Mouse (Mus musculus): ENCODE data around the gene Bspry. TPM values are rescaled to one million over a fixed set of nuclear protein-coding genes. Genes with fewer than 3 reads are reported as not detected.
A peak's percentile ranks its signal among the peaks of the same experiment; 100 is the strongest.

Bspry gene
- polyA plus RNA-seq (2014; fragmentation: Nextera tagmentation; extraction: Ambion mirVana) = 0.27 and 0.36 TPM in 2 replicates

GRCm38 (mm10) chr4:62479937-62480708 lies at the start of gene Bspry:
TSS of gene Bspry (plus strand) at chr4:62480053.
- Histone ChIP-seq H3K9me3 (ENCODE audit: control insufficient read depth, low read length) (no peaks in the 10 kb centered on the region), H3K9ac (ENCODE audit: low read length) (peak within 1 kb of the TSS; percentile 38; the same call in 1 of the 2 replicates), H3K27ac (replicated peaks in 1 of 2; ENCODE audit: control insufficient read depth in 1 of 2, insufficient read depth in 1 of 2, low read depth in 2 of 2, low read length in 2 of 2) (no peak within 1 kb of the TSS)

DNA sequence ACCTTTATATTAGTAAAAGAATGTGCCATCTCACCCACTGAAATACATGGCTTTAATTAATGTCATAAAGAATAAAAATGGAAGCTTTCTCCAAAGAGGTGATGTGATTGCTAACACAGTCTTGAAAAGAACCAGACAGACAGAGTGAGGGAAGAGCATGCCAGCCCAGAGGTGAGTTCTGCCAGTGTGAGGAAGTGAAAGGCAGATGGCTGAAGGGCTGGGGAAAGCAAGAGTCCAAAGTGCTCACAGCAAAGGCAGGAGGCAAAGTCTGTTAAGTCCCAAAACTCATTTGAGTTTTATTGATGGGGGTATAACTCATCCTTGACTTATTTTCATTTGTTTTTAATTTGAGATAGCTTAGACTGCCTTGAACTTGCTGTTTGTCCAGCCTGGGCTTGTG lies 49.2 kb upstream of the Bspry start:
- peaks cover 0 to 3% of the 10 kb centered on the region in 2 experiments; a peak in 1 of 4 replicates for H3K4me1 ChIP-seq (ENCODE audit: control insufficient read depth in 2 of 2, insufficient read depth in 2 of 2, low read length in 2 of 2)
- H3K27me3 ChIP-seq (ENCODE audit: control insufficient read depth, insufficient read depth, low read length) = no peaks in the 10 kb centered on the region
- H3K9ac ChIP-seq (ENCODE audit: low read length) = no peak overlapping the region
- no peak overlapping the region for H3K4me3 ChIP-seq (ENCODE audit: control insufficient read depth in 1 of 2, insufficient read depth in 1 of 2, low read depth in 1 of 2, low read length in 2 of 2)
- no peak for ATAC-seq (ENCODE audit: insufficient number of reproducible peaks, insufficient read depth, low FRiP score, low read depth)
- peaks cover under 1% of the 10 kb centered on the region; the same call in 1 of the 2 replicates for H3K36me3 ChIP-seq (ENCODE audit: control insufficient read depth, insufficient read depth, low read length)
- H3K9me3 ChIP-seq (ENCODE audit: control insufficient read depth, low read length) = no peaks in the 10 kb centered on the region
- no peak overlapping the region for H3K4me2 ChIP-seq (ENCODE audit: low read length)
- H3K27ac ChIP-seq (replicated peaks in 1 of 2; ENCODE audit: control insufficient read depth in 1 of 2, insufficient read depth in 1 of 2, low read depth in 2 of 2, low read length in 2 of 2) = no peak overlapping the region

More at GRCm38 (mm10) chr4:62479937-62480708, at the start of gene Bspry:
- Histone ChIP-seq H3K27me3 (ENCODE audit: control insufficient read depth, insufficient read depth, low read length) (no peaks in the 10 kb centered on the region), H3K4me1 (ENCODE audit: control insufficient read depth in 2 of 2, insufficient read depth in 2 of 2, low read length in 2 of 2) (peaks cover 0 to 7% of the 10 kb centered on the region in 2 experiments; a peak in 3 of 4 replicates), H3K4me2 (ENCODE audit: low read length) (peak within 1 kb of the TSS; percentile 92), H3K36me3 (ENCODE audit: control insufficient read depth, insufficient read depth, low read length) (no peaks in the 10 kb centered on the region), H3K4me3 (ENCODE audit: control insufficient read depth in 1 of 2, insufficient read depth in 1 of 2, low read depth in 1 of 2, low read length in 2 of 2) (peak within 1 kb of the TSS; percentile 41 to 51)
- WGBS = 2% methylated on average over 70 of the region's 71 CpGs
- peak; percentile 35 for ATAC-seq (ENCODE audit: insufficient number of reproducible peaks, insufficient read depth, low FRiP score, low read depth)

DNA sequence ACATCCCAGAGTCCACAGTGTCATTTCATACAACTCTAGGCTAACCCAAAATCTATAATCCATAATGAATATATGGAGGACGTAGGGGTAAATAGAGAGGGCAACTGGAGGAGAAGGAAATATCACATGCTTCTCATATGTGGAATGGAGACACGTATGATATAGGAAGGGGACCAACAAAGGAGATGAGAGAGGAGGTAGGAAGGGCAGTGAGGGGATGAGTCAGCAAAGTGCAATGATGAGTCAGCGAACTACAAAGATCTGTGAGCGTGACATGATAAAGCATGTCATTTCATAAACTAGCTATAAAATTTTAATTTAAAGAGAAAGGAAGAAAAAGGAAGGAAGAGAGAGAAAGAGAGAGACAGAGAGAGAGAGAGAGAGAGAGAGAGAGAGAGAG lies 48.3 kb upstream of the Bspry start:
- Histone ChIP-seq H3K27ac (replicated peaks in 1 of 2; ENCODE audit: control insufficient read depth in 1 of 2, insufficient read depth in 1 of 2, low read depth in 2 of 2, low read length in 2 of 2) (no peak overlapping the region), H3K4me3 (ENCODE audit: control insufficient read depth in 1 of 2, insufficient read depth in 1 of 2, low read depth in 1 of 2, low read length in 2 of 2) (no peak overlapping the region), H3K36me3 (ENCODE audit: control insufficient read depth, insufficient read depth, low read length) (no peaks in the 10 kb centered on the region), H3K4me2 (ENCODE audit: low read length) (no peak overlapping the region), H3K9ac (ENCODE audit: low read length) (no peak overlapping the region), H3K27me3 (ENCODE audit: control insufficient read depth, insufficient read depth, low read length) (no peaks in the 10 kb centered on the region), H3K4me1 (ENCODE audit: control insufficient read depth in 2 of 2, insufficient read depth in 2 of 2, low read length in 2 of 2) (peaks cover 0 to 3% of the 10 kb centered on the region in 2 experiments; a peak in 1 of 4 replicates), H3K9me3 (ENCODE audit: control insufficient read depth, low read length) (no peaks in the 10 kb centered on the region)
- ATAC-seq (ENCODE audit: insufficient number of reproducible peaks, insufficient read depth, low FRiP score, low read depth) = no peak
- 73% methylated on average over 4 of the region's 4 CpGs for WGBS

DNA sequence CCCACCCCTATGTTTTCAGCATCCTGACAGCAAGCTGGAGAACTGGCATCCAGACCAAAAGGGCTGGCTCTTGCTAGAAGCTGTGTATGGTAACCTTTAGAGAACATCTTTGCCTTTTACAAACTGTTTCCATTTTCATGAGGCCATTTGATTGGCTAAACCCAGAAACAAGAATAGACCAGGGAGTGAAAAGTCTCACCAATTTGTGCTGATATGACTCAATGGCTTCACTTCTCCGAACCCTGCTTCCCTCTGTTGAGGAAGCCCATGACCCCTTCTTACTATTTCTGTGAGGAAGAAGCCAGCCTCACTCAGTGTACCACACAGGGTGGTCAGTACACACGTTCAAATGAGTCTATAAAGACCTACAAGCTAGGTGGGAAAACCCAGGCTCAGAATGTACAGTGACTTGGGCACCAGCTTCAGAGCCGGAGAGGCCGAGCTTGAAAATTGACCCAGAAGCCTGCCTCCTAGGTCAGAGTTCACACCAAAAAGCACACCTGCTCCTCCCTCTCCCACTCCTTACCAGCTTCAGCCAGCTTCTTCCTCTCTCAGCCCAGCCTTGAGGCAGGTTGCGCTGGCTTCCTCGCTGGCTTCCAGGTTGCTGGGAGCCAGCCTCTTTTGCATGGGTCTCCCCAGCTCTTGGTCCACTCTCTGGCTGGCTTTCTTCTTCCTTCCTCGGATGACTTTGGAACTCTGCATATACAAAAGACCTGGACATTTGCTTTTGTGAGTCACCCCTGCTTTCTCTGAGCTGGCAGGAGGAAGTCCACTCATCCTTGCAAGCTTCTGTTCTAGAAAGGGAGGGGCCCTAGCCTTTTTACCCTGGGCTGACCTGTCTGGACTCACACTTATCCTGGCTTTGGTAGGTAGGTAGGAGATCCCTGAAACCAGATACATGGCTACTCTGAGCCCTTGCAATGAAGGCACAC lies 45.6 kb upstream of the Bspry start:
- H3K4me1 ChIP-seq (ENCODE audit: control insufficient read depth in 2 of 2, insufficient read depth in 2 of 2, low read length in 2 of 2) = no peaks in the 10 kb centered on the region
- H3K36me3 ChIP-seq (ENCODE audit: control insufficient read depth, insufficient read depth, low read length) = no peaks in the 10 kb centered on the region
- H3K4me3 ChIP-seq (ENCODE audit: control insufficient read depth in 1 of 2, insufficient read depth in 1 of 2, low read depth in 1 of 2, low read length in 2 of 2) = no peak overlapping the region
- WGBS = 66% methylated on average over 7 of the region's 7 CpGs
- H3K9me3 ChIP-seq (ENCODE audit: control insufficient read depth, low read length) = no peaks in the 10 kb centered on the region
- no peak for ATAC-seq (ENCODE audit: insufficient number of reproducible peaks, insufficient read depth, low FRiP score, low read depth)
- no peaks in the 10 kb centered on the region for H3K27me3 ChIP-seq (ENCODE audit: control insufficient read depth, insufficient read depth, low read length)
- H3K4me2 ChIP-seq (ENCODE audit: low read length) = no peak overlapping the region
- no peak overlapping the region for H3K27ac ChIP-seq (replicated peaks in 1 of 2; ENCODE audit: control insufficient read depth in 1 of 2, insufficient read depth in 1 of 2, low read depth in 2 of 2, low read length in 2 of 2)
- H3K9ac ChIP-seq (ENCODE audit: low read length) = no peak overlapping the region

DNA sequence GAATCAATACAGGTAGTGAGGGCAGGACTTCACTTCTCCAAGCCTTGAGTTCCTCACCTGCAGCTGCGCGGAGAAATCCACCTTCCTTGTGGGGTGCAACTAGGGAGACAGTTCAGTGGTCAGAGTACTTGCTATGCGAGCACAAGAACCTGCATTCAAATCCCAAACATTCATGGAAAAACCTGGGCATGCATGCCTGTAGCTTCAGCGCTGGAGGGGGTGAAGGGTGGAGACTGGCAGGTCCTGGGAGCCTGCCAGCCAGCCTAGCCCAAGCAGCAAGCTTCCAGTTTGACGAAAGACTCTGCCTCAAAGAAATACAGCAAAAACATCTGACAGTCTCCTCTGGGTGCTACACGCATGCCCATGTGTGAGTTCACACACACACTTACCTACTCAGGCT lies 44.8 kb upstream of the Bspry start, which contains the start of gene Rnf183:
Gene Rnf183, minus strand, starts transcription at position 172 of the 400 bp plus-strand sequence.
- 79% methylated on average over 6 of the region's 6 CpGs for WGBS
- H3K4me1 ChIP-seq (ENCODE audit: control insufficient read depth in 2 of 2, insufficient read depth in 2 of 2, low read length in 2 of 2) = no peaks in the 10 kb centered on the region
- no peak within 1 kb of the TSS for H3K27ac ChIP-seq (replicated peaks in 1 of 2; ENCODE audit: control insufficient read depth in 1 of 2, insufficient read depth in 1 of 2, low read depth in 2 of 2, low read length in 2 of 2)
- ATAC-seq (ENCODE audit: insufficient number of reproducible peaks, insufficient read depth, low FRiP score, low read depth) = no peak
- no peaks in the 10 kb centered on the region for H3K27me3 ChIP-seq (ENCODE audit: control insufficient read depth, insufficient read depth, low read length)
- no peak within 1 kb of the TSS for H3K4me3 ChIP-seq (ENCODE audit: control insufficient read depth in 1 of 2, insufficient read depth in 1 of 2, low read depth in 1 of 2, low read length in 2 of 2)
- no peak within 1 kb of the TSS for H3K4me2 ChIP-seq (ENCODE audit: low read length)
- no peaks in the 10 kb centered on the region for H3K9me3 ChIP-seq (ENCODE audit: control insufficient read depth, low read length)
- no peak within 1 kb of the TSS for H3K9ac ChIP-seq (ENCODE audit: low read length)
- no peaks in the 10 kb centered on the region for H3K36me3 ChIP-seq (ENCODE audit: control insufficient read depth, insufficient read depth, low read length)

GRCm38 (mm10) chr4:62437256-62437778 lies 42.5 kb upstream of the Bspry start:
- Histone ChIP-seq H3K4me3 (ENCODE audit: control insufficient read depth in 1 of 2, insufficient read depth in 1 of 2, low read depth in 1 of 2, low read length in 2 of 2) (no peak overlapping the region), H3K27me3 (ENCODE audit: control insufficient read depth, insufficient read depth, low read length) (no peaks in the 10 kb centered on the region), H3K9ac (ENCODE audit: low read length) (no peak overlapping the region), H3K4me2 (ENCODE audit: low read length) (no peak overlapping the region), H3K9me3 (ENCODE audit: control insufficient read depth, low read length) (no peaks in the 10 kb centered on the region), H3K4me1 (ENCODE audit: control insufficient read depth in 2 of 2, insufficient read depth in 2 of 2, low read length in 2 of 2) (no peaks in the 10 kb centered on the region), H3K27ac (replicated peaks in 1 of 2; ENCODE audit: control insufficient read depth in 1 of 2, insufficient read depth in 1 of 2, low read depth in 2 of 2, low read length in 2 of 2) (no peak overlapping the region), H3K36me3 (ENCODE audit: control insufficient read depth, insufficient read depth, low read length) (no peaks in the 10 kb centered on the region)
- ATAC-seq (ENCODE audit: insufficient number of reproducible peaks, insufficient read depth, low FRiP score, low read depth) = no peak
- 77% methylated on average over 3 of the region's 3 CpGs for WGBS

DNA sequence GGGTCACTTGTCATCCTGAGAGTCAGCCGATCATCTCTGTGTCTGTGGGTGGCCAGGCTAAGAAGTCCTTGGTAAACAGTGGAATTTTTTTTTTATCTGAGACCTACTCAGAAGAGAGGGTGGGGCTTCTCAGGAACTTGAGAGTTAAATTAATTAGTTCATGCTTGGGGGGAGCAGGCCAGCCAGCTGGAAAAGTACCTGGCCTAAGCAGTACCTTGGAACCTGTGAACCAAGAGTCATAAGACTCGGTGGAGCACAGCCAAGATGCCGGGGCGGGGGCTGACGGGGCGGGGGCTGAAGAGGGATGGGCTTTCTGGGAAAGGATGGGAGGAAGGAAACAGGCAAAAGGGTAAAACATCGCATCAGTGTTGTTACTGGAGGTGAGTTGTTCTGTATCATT lies 42.0 kb upstream of the Bspry start:
- Histone ChIP-seq H3K27ac (replicated peaks in 1 of 2; ENCODE audit: control insufficient read depth in 1 of 2, insufficient read depth in 1 of 2, low read depth in 2 of 2, low read length in 2 of 2) (no peak overlapping the region), H3K4me3 (ENCODE audit: control insufficient read depth in 1 of 2, insufficient read depth in 1 of 2, low read depth in 1 of 2, low read length in 2 of 2) (no peak overlapping the region), H3K36me3 (ENCODE audit: control insufficient read depth, insufficient read depth, low read length) (no peaks in the 10 kb centered on the region), H3K9ac (ENCODE audit: low read length) (no peak overlapping the region), H3K27me3 (ENCODE audit: control insufficient read depth, insufficient read depth, low read length) (no peaks in the 10 kb centered on the region), H3K9me3 (ENCODE audit: control insufficient read depth, low read length) (no peaks in the 10 kb centered on the region), H3K4me1 (ENCODE audit: control insufficient read depth in 2 of 2, insufficient read depth in 2 of 2, low read length in 2 of 2) (no peaks in the 10 kb centered on the region), H3K4me2 (ENCODE audit: low read length) (no peak overlapping the region)
- ATAC-seq (ENCODE audit: insufficient number of reproducible peaks, insufficient read depth, low FRiP score, low read depth) = no peak
- 89% methylated on average over 7 of the region's 7 CpGs for WGBS
